Mouse (Mus musculus) embryonic fibroblast, embryonic 13.5 days (primary cell): ENCODE data around the gene Kdm4b.

ENCODE experiments used
- CTCF ChIP-seq: IDR thresholded peaks from 2 replicates; pipeline ENCODE4 v1.5.1; 2011; ENCODE audit warnings: mild to moderate bottlenecking, control low read depth, low read length, moderate library complexity, borderline replicate concordance; ENCODE audit not compliant: insufficient read depth
- POLR2A ChIP-seq: IDR thresholded peaks from 2 replicates; pipeline ENCODE4 v1.6.1; 2011; ENCODE audit warnings: low read depth, mild to moderate bottlenecking, control low read depth, low read length, moderate library complexity

- TF ChIP-seq POLR2A (no peak), CTCF (no peak)
These were observed 16.5 kb upstream of the Kdm4b start for GRCm38 (mm10) chr17:56309191-56309945.
